Mouse (Mus musculus) forebrain, embryonic 16.5 days (tissue): ENCODE measurements around the gene Panx2. TPM values are rescaled to one million over a fixed set of nuclear protein-coding genes. Genes with fewer than 3 reads are reported as not detected.
A peak's percentile ranks its signal among the peaks of the same experiment; 100 is the strongest.

Source experiments
- ATAC-seq: fragments of 200-750 bp; cut with Nextera tagmentation; 2 replicates; pipeline ENCODE4 v1.8.0; 2017; ENCODE audit warnings: mild to moderate bottlenecking, moderate library complexity
- H3K27ac ChIP-seq: fragments of 300-500 bp; sonication (generic); 2 replicates; pipeline ENCODE4 v1.5.1; 2014; ENCODE audit warnings: low read length, control low read depth
- H3K27me3 ChIP-seq: fragments of 300-500 bp; sonication (generic); replicated peaks from 2 replicates; pipeline ENCODE4 v1.6.1; 2014; ENCODE audit warnings: low read length; ENCODE audit not compliant: control insufficient read depth, insufficient read depth
- H3K36me3 ChIP-seq: fragments of 300-500 bp; sonication (generic); 2 replicates; pipeline ENCODE4 v1.6.1; 2014; ENCODE audit not compliant: control insufficient read depth, insufficient read depth
- H3K4me1 ChIP-seq: fragments of 300-500 bp; sonication (generic); replicated peaks from 2 replicates; pipeline ENCODE4 v1.6.1; 2014; ENCODE audit warnings: low read length; ENCODE audit not compliant: control insufficient read depth, insufficient read depth
- H3K4me2 ChIP-seq: fragments of 300-500 bp; sonication (generic); 2 replicates; pipeline ENCODE4 v1.6.1; 2014; ENCODE audit warnings: mild to moderate bottlenecking, low read length, control low read depth
- H3K4me3 ChIP-seq: fragments of 300-500 bp; sonication (generic); replicated peaks from 2 replicates; pipeline ENCODE4 v1.5.1; 2014; ENCODE audit warnings: mild to moderate bottlenecking, low read length, control low read depth
- H3K9ac ChIP-seq: fragments of 300-500 bp; sonication (generic); replicated peaks from 2 replicates; pipeline ENCODE4 v1.6.1; 2014; ENCODE audit warnings: low read depth, low read length, control low read depth
- H3K9me3 ChIP-seq: fragments of 300-500 bp; sonication (generic); 2 replicates; pipeline ENCODE4 v1.6.1; 2016; ENCODE audit warnings: low read length; ENCODE audit not compliant: control insufficient read depth
- WGBS: fragments of 180-500 bp; shearing (Covaris S2); extraction: QIAGEN DNeasy Blood & Tissue Kit; methylation state at CpG from one replicate; pipeline ENCODE4 v1.1.7; 2014; 5-methylcytosine and 5-hydroxymethylcytosine counted together
- polyA plus RNA-seq: library from polyadenylated mRNA; unstranded; fragments of >200 nt; fragmentation: Nextera tagmentation; extraction: Ambion mirVana; gene quantifications from 2 replicates; pipeline ENCODE4 v1.2.1, GENCODE M21; 2015

The Panx2 gene
- polyA plus RNA-seq, 1 experiment from 2014 or later, result 4.9 TPM

GRCm38 (mm10) chr15:89060811-89061460, 1.4 kb downstream of the Panx2 start:
- Histone ChIP-seq H3K9ac (0 out of 2 replicates have a peak overlapping the region, but pooled peaks have one; percentile 0), H3K9me3 (no peaks in the 10 kb centered on the region), H3K4me1 (peaks cover 15% of the 10 kb centered on the region), H3K27me3 (no peaks in the 10 kb centered on the region), H3K4me3 (peak overlapping the region; percentile 69), H3K36me3 (no peaks in the 10 kb centered on the region), H3K27ac (no peak overlapping the region), H3K4me2 (peak overlapping the region; percentile 94)
- 92% methylated on average over 12 of the region's 12 CpGs for WGBS
- peak; percentile 19; the same call in 1 of the 2 replicates for ATAC-seq

GRCm38 (mm10) chr15:89061761-89062517, 2.4 kb downstream of the Panx2 start:
- H3K9ac ChIP-seq, result no peak overlapping the region
- 87% methylated on average over 6 of the region's 6 CpGs for WGBS
- H3K36me3 ChIP-seq, result no peaks in the 10 kb centered on the region
- H3K4me1 ChIP-seq, result peaks cover 15% of the 10 kb centered on the region
- H3K9me3 ChIP-seq, result no peaks in the 10 kb centered on the region
- no peaks in the 10 kb centered on the region for H3K27me3 ChIP-seq
- ATAC-seq, result no peak
- H3K4me3 ChIP-seq, result no peak overlapping the region
- H3K27ac ChIP-seq, result no peak overlapping the region
- no peak overlapping the region for H3K4me2 ChIP-seq

GRCm38 (mm10) chr15:89062518-89062910, 3.0 kb downstream of the Panx2 start:
- Histone ChIP-seq H3K4me2 (no peak overlapping the region), H3K36me3 (no peaks in the 10 kb centered on the region), H3K4me1 (peaks cover 15% of the 10 kb centered on the region), H3K9me3 (no peaks in the 10 kb centered on the region), H3K27ac (no peak overlapping the region), H3K9ac (no peak overlapping the region), H3K27me3 (no peaks in the 10 kb centered on the region), H3K4me3 (no peak overlapping the region)
- ATAC-seq, result no peak
- 93% methylated on average over 5 of the region's 5 CpGs for WGBS

- Histone ChIP-seq H3K4me2 (no peak overlapping the region), H3K4me1 (peaks cover 15% of the 10 kb centered on the region), H3K9me3 (no peaks in the 10 kb centered on the region), H3K27ac (no peak overlapping the region), H3K27me3 (0 out of 2 replicates have a peak, but pooled peaks cover 1% of the 10 kb centered on the region), H3K4me3 (no peak overlapping the region), H3K36me3 (no peaks in the 10 kb centered on the region), H3K9ac (no peak overlapping the region)
- no peak for ATAC-seq
- WGBS, result 90% methylated on average over 7 of the region's 7 CpGs
These were observed 3.5 kb downstream of the Panx2 start for GRCm38 (mm10) chr15:89063001-89063400.

GRCm38 (mm10) chr15:89063536-89063935, 4.0 kb downstream of the Panx2 start:
- no peak overlapping the region for H3K27ac ChIP-seq
- H3K4me1 ChIP-seq, result peaks cover 15% of the 10 kb centered on the region
- H3K4me2 ChIP-seq, result no peak overlapping the region
- ATAC-seq, result no peak
- H3K36me3 ChIP-seq, result no peaks in the 10 kb centered on the region
- H3K27me3 ChIP-seq, result peaks cover 2% of the 10 kb centered on the region; the same call in 1 of the 2 replicates
- H3K9me3 ChIP-seq, result no peaks in the 10 kb centered on the region
- H3K4me3 ChIP-seq, result no peak overlapping the region
- WGBS, result 69% methylated on average over 6 of the region's 6 CpGs
- no peak overlapping the region for H3K9ac ChIP-seq

GRCm38 (mm10) chr15:89064891-89065290, 5.4 kb downstream of the Panx2 start:
- H3K36me3 ChIP-seq, result no peaks in the 10 kb centered on the region
- no peak overlapping the region for H3K27ac ChIP-seq
- H3K4me1 ChIP-seq, result peaks cover 9% of the 10 kb centered on the region
- no peak overlapping the region for H3K4me2 ChIP-seq
- WGBS, result 93% methylated on average over 5 of the region's 5 CpGs
- H3K9me3 ChIP-seq, result no peaks in the 10 kb centered on the region
- no peak overlapping the region for H3K9ac ChIP-seq
- no peak overlapping the region for H3K4me3 ChIP-seq
- H3K27me3 ChIP-seq, result peaks cover 6% of the 10 kb centered on the region; the same call in 1 of the 2 replicates
- no peak for ATAC-seq

GRCm38 (mm10) chr15:89067609-89068008, 8.1 kb downstream of the Panx2 start:
- 49% methylated on average over 35 of the region's 35 CpGs for WGBS
- H3K9ac ChIP-seq, result no peak overlapping the region
- no peak for ATAC-seq
- H3K36me3 ChIP-seq, result peaks cover 3% of the 10 kb centered on the region; the same call in 1 of the 2 replicates
- H3K27ac ChIP-seq, result no peak overlapping the region
- peaks cover 6% of the 10 kb centered on the region; the same call in 1 of the 2 replicates for H3K27me3 ChIP-seq
- H3K9me3 ChIP-seq, result no peaks in the 10 kb centered on the region
- H3K4me2 ChIP-seq, result no peak overlapping the region
- H3K4me3 ChIP-seq, result no peak overlapping the region
- no peaks in the 10 kb centered on the region for H3K4me1 ChIP-seq

- no peak for ATAC-seq
- no peak overlapping the region for H3K27ac ChIP-seq
- H3K4me3 ChIP-seq, result no peak overlapping the region
- no peaks in the 10 kb centered on the region for H3K9me3 ChIP-seq
- H3K4me2 ChIP-seq, result no peak overlapping the region
- H3K9ac ChIP-seq, result no peak overlapping the region
- H3K36me3 ChIP-seq, result peaks cover 3% of the 10 kb centered on the region; the same call in 1 of the 2 replicates
- peaks cover 6% of the 10 kb centered on the region; the same call in 1 of the 2 replicates for H3K27me3 ChIP-seq
- WGBS, result 57% methylated on average over 26 of the region's 26 CpGs
- no peaks in the 10 kb centered on the region for H3K4me1 ChIP-seq
These were observed 8.7 kb downstream of the Panx2 start for GRCm38 (mm10) chr15:89068226-89068625.

- no peak overlapping the region for H3K4me3 ChIP-seq
- no peak for ATAC-seq
These were observed 9.9 kb downstream of the Panx2 start for GRCm38 (mm10) chr15:89069336-89069840.

More at GRCm38 (mm10) chr15:89069336-89069840, 9.9 kb downstream of the Panx2 start:
- no peak overlapping the region for H3K9ac ChIP-seq
- no peak overlapping the region for H3K4me2 ChIP-seq
- WGBS, result 87% methylated on average over 19 of the region's 19 CpGs
- H3K27ac ChIP-seq, result no peak overlapping the region
- no peaks in the 10 kb centered on the region for H3K9me3 ChIP-seq
- H3K27me3 ChIP-seq, result peaks cover 6% of the 10 kb centered on the region; the same call in 1 of the 2 replicates
- H3K36me3 ChIP-seq, result peaks cover 3% of the 10 kb centered on the region; the same call in 1 of the 2 replicates
- H3K4me1 ChIP-seq, result peaks cover under 1% of the 10 kb centered on the region; the same call in 1 of the 2 replicates
